Mouse (Mus musculus) neural tube, embryonic 10.5 days (tissue): Measurements from ENCODE around the gene Igf2bp2.

ENCODE experiments used
- DNase-seq: peaks from one replicate; pipeline ENCODE4 v3.0.0-alpha.2; 2017; ENCODE audit warnings: low spot score; ENCODE audit errors: extremely low spot score

Igf2bp2 gene

DNA sequence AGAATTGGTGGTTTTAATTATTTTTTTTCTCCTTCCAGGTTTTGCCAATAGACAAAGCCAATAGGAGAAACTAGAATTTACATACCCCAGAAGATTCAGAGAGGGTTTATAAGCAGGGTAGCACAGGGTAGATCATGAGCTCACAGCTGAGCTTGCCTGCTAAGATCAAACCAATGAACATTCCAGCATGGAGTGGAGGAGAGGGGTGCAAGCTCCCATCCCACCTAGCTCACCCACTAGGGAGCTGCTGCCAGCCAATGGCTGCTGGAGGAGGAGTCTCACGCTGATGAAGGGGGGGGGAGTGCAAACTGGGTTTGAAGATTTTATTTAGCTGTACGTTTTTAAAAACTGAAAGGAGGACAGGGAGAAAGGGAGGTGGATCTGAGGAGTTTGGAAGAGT, 14.0 kb downstream of the Igf2bp2 start:
- DNase-seq: no peak

DNA sequence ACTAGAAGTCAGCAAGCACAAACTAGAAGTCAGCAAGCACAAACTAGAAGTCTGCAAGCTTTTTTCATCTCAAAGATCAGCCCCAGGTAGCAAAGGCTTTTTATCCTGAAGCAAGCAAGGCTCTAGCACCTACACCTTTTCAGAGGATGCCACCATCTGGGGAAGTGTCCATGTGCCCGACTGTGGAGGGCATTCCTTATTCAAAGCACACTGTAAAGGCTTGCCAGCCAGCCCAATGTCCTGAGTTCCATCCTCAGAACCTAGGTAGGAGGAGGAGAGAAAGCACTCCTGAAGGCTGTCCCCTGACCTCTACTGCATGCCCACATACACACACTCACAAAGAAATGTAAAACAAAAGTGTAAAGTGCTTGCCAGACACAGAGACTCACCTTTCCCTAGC, 16.0 kb downstream of the Igf2bp2 start:
- no peak for DNase-seq

DNA sequence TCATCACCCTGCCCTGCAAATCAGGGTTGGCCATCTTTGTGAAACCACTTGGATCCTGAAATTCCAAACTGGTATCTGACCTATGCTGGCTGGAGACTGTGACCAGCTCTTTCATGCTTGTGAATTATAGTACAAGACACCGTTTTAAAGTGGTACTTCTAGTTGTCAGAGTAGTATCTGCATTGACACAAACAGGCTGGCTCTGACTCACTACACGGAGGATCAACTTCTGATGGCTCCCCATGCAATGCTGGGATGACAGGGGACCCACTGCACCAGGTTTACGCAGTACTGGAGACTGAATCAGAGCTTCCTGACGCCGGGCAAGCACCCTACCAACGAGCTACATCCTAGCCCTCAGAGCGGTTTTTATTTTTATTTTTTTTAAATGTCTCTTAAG, 17.0 kb downstream of the Igf2bp2 start:
- DNase-seq: no peak

DNA sequence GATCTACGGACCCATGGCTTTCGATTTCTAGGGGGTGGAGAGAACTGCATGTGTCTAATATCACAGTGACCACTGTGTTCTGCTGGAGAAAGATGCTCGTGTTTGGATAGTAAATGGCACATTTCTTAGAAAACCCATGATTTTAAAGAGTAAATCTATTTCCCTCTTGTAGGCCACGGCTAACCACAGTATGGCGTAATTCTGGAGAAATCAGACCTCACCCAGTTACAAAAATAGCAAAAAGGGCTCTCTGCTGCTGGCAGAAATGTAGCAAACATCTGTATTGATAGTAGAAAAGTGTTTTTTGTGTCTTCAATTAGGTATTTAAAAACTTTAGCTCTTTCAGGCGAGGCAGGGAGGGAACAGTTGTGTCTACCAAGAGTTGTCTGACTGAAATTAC, 18.6 kb downstream of the Igf2bp2 start:
- DNase-seq: no peak

DNA sequence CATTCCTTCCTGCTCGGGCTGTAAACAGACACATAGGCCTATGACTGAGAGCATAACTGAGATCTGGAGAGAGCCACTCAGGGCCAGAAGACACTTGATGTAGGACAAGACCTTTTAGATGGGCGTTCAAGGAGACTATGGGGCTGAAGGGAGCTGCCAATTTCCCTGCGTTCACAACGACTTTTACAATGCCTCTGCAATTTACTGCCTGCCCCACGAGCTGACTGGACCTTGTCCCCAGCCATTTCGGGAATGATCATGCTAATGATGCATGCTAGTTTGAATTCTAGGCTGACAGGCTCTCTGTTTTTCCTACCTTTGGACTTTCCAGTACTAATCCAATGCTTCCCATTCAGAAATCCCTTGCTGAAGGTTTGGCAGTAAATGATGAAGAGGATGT, 22.2 kb downstream of the Igf2bp2 start:
- no peak for DNase-seq

DNA sequence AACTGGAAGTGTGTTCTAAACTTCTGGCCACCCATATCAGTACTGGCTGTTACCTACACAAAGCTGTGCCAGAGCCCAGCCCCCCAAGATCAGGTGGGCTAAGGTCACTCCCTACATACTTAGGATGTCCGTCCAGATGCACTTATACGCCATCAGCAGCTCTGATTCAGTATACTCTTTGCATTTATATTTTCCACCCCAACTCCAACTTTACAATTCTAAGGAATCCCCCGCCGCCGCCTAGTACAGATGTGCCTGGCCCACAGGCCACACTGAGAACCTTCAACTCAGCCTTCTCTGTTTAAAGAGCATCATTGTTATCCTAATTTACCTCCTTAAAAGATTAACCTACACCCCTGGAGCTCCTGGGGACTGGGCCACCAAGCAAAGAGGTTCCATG, 23.3 kb downstream of the Igf2bp2 start:
- DNase-seq: no peak

DNA sequence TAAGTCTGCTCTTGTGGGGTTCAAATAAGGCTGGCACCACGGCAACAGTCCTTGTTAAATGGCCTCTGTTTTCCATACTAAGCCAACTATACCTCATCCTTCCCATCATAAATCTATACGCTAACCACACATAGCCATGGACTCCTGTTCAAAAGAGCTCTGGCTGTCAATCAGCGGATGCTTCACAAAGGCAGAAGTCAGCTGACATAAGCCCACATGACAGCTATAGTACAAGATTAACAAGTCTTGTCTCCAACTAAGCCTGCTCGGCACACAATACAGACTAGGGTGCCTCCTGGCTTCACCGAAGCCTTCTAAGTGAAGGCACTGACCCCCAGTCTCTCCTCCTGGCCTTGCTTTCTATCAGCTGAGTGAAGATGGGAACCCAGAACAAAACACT, 26.9 kb downstream of the Igf2bp2 start:
- DNase-seq: no peak

DNA sequence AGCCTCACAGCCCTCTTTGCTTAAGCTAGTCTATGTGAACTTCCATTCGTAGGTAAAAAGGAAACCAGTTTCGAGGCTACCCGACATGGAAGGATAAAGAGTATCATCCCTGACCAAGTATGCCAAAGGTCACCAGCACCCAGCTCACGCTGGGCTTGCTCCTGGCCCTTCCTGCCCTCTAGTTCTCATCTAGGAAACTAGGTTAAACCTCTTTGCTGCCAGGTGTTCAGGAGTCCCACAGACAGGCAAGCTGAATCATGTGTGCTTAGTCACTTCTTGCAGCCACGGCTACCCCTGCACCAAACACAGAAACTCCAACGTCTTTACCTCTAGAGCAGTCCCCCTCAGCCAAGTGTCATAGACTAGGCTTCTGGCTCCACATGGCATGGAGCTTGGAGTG, 31.8 kb downstream of the Igf2bp2 start:
- DNase-seq: no peak

DNA sequence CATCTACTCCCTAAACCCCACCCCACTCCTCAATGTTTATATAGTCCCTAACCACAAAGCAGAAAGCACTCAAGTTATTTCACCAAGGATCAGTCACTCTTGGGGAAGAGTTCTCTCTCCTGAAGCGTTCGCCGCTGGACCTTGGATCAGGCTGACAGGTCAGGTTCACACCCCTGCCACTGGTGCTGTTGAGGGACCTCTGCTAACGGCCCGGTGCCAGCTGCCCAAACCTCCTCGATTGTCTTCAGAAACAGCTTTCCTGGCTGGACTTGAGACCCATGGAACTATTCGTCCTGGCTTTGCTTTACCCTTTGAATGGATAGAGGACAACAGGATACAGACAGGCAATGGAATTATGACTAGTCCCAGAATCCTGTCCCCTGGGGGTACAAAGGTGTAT, 33.6 kb downstream of the Igf2bp2 start:
- DNase-seq: no peak

DNA sequence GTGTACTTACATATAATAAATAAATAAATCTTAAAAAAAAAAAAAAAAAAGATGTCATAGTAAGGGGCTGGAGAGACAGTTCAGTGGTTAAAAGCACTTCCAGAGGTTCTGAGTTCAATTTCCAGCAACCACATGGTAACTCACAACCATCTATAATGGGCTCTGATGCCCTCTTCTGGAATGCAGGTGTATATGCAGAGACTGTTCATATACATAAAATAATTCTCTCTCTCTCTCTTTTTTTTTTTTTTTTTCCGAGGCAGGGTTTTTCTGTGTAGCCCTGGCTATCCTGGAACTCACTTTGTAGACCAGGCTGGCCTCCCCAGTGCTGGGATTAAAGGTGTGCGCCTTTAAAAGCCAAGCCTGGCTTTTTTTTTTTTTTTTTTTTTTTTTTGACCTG, 34.5 kb downstream of the Igf2bp2 start:
- DNase-seq: no peak

DNA sequence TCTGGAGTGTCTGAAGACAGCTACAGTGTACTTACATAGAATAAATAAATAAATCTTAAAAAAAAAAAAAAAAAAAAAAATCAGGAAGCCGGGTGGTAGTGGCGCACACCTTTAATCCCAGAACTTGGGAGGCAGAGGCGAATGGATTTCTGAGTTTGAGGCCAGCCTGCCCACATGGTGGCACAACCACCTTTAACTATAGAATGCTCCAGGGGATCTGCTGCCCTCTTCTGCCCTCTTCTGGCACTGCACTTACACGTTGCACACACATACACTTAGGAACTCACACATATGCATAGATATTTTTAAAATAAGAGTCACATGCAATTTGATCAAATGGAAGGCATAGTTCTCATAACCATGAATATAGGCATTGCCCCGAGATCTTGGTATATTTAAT, 35.3 kb downstream of the Igf2bp2 start:
- no peak for DNase-seq

DNA sequence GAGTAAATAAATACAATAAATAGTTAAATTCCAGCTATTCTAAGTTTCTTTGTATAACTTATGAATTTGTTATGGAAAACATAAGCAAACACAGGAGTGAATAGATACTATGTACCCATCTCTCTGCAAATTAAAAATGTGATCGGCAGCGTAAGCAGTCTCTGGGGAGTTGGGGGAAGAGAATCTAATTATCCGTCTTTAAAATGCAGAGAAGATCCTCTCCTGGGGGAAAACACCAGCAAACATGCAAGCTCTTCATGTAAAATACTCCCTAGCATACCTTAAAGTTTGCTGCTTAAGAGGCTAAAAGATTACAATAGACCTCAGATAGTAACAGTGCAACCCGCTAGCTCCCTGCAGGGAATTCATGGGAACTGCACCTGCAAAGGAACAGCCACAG, 36.2 kb downstream of the Igf2bp2 start:
- DNase-seq: no peak

DNA sequence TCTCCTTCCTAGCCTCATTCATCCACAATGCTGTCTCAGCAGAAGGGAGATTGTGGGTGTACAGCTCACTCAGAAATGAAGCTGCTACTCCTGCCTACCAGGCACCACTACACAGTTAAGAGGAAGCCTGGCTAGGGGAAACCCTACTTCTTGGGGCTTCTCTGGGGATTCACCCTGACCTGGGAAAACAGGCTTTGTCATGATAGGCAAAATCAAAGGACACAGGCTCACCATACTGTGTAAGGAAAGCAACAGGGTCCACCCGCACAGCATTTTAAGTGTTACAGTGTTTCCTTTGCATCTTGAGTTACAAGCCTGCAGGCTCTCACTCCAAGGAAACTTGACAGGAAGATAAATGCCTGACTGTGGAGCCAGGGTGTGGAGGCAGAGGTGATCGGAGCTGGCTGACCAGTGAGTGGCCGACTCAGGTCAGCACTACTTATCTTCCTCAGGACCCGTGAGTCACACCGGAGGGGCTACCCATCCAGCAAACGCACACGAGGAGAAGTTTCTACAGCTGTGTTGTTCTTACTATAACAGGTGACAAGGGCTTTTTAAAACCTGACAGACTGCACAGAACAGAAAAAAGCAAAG, 38.7 kb downstream of the Igf2bp2 start:
- DNase-seq: peak; percentile 23

DNA sequence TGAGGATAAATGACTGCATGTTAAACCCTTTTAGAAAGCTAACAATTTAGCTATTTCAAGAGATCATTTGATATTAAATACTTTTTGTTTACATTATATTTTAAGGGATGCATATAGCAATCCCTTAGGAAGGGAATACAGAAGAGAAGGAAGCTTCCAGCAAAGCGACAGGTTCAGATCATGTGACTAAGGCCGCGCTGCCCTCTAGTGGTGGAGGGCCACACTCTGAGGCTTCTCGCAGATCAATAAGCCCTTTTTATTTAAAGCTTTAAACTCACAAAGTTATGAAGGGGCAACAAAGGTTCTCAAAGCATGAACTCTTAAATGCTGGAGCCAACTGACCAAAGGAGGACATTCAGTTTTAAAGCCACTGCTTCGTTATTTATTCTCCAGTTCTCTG, 39.4 kb downstream of the Igf2bp2 start:
- peak; percentile 29 for DNase-seq

DNA sequence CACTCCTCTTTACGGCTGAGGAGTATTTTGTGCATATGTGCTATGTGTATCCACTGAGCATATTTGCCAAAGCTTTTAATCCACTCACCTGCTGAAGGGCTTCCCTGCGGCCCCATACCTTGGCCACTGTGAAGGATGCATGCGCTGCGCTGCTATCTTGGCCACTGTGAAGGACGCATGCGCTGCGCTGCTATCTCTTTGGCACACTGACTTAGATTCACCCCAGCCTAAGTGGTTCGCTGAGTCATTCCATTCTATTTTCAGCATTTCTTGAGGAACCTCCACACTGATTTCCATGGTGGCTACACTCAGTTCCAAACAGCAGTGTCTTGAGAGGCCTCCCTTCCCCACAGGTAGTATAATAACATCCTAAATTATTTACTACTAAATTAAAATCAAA, 42.0 kb downstream of the Igf2bp2 start:
- no peak for DNase-seq

DNA sequence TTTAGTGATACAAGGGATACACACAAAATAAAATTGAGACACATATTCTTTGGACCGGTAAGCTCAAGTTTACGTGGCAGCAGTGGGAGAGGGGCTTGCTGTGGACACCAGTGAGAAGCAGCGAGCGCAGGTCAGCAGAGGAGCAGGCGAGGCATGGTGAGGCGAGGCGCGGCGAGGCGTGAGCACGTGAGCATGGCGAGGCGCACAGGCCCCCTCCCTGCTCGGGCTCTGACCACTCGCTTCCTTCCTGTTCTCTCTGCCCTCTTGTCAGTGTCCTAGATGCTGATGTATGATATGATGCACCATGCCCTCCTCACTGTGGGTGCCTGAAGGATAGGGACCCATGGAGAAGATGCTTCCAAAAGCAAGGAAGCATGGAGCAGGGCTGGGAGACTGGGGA, 43.6 kb downstream of the Igf2bp2 start:
- DNase-seq: no peak

DNA sequence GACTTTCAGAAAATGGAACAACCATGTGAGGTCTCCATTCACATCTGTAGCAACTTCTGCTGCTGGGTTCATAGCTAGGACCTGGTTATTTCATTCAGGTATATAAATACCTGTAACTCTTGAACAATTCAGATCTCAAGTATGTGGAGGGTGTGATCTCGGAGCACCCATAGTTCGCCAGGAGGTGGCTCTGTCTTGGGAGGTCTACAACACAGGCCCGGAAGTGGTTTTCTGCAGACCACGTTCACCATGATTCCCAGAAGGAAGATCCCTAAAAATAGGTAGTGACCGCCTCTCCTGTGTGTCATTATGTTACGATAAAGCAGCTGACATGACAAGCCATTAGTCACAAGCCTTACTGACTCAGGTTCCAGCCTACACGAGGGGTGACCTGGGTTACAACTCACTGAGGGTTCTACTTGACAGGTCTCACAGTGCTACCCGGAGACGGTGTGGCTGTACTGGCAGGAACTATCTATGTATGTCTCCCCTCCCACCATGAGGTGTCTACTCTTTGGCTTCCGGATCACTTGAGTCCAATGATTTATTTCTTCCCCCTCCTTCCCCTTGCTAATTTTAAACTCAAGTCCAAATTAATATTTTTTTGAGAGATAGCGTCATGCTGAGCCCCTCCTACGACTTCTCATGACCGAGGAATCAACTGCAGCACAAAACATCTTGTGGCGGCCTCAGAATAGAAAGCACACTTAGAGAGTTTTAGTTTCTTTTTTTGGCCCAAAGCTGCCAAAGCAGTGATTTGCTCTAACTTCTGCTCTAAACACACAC, 44.2 kb downstream of the Igf2bp2 start:
- no peak for DNase-seq

DNA sequence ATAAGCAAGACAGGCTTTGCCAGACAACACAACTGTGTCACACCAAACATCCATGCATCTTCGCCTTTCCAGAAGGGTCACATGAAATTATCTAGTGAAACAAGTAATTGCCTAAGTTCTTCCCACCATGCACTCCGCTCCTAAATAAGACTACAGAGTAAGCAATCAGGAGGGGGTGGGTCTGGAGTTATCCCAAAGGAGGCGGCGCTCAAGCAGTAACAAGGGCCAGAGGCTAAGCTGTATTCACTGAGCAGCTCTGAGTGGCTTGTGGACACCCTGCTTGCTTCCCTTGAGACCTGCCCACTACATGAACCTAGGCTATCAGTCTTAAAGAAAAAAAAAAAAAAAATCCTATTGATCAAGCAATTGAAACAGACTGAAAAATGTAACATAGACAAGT, 44.9 kb downstream of the Igf2bp2 start:
- no peak for DNase-seq

DNA sequence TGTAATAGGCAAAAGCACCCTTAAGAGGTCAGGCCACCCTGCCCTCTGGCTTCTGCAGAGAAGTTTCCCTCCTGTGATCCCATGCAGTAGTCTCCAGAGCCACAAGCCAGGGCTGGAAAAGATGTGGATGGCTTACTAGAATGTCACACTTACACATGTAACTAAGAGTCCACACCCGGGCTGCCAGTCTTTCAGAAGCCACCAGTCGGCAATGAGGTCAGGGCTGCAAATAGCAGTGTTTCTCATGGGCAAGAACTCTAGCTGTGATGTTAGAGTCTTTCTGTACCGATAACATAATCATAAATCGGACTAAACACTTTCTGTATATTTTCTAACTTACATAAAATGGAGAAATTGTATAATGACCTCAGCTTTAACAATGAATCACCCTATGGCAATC, 46.4 kb downstream of the Igf2bp2 start:
- no peak for DNase-seq

DNA sequence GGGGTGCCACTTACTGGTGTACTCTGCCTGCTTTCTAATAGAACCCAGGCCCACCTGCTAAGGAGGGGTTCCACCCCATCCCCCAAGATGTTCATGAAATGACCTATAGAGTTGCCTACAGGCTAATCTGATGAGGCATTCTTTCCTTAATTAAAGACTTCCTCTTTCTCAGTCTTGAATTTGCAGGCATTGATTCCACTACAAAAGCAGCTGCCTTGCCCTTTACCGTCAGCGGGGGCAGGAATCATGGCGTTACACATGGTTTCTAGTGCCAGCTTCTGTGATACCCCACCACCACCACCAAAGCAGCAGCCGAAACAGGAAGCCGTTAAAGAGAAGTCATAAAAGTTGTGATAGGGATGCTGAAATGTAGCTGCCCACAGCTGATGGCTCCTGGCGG, 47.0 kb downstream of the Igf2bp2 start:
- DNase-seq: no peak

DNA sequence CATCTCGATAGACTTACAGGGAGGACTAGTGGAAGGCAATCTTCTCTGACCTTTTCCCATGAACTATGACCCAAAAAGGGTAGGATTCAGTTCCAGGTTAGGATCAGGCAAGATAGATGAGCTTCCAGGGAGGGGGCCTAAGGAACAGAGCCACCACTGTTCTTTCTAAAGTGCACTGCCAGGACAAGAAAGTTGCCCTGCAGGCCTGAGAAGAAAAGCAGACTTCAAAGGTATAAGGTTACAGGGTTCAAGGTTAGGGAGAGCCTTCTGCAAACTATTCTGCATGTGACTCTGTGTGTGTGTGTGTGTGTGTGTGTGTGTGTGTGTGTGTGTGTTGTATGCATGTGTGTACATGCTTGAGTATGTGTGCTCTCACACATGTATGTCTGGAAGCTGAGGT, 53.1 kb downstream of the Igf2bp2 start:
- DNase-seq: no peak

DNA sequence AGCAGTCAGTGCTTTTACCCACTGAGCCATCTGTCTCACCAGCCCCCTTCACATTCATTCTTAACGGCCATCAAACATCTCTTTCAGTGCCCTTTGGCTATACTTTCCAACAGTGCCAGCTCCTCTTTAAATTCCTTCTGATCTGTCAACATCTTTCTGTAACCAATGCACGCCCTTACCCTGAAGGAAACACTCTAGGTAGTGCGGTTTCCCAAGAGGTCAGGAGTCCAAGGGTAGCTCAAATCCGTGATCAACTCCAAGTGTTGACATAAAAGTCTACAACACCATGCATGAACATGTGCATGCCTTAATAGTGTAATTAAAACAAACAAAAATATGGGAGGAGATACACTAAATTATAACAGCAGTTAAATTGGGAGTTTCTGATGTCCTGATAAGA, 53.9 kb downstream of the Igf2bp2 start:
- no peak for DNase-seq

DNA sequence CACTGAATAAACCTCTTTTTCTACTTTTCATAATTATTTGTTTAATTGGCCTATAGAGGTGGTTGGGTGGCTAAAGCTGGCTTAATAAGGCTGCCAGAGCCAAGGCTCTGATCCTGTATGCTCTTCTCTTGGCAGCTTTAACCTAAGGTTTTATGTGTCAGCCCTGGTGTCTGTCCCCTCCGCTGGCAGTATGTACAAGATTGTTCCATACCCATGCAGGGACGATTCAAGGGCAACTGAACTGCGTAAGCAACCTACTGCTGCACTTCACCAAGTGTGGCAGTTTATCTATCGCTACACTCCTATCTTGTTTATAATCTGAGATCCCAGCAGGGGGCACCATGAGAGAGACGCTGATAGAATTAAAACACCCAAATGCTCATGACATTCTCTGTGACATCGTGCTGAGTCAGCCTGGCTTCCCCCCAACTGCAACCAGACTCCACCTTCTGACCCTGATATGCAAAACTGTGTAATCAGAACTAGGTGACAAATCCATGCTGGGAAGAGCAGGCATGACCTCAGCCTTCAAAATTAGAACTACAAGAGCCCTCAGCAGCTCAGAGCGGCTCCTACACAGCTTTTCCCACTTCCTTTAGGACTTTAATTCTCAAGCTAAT, 55.1 kb downstream of the Igf2bp2 start:
- no peak for DNase-seq
